Mouse (Mus musculus): ENCODE data around the gene Myo1d.

The Myo1d gene

DNA sequence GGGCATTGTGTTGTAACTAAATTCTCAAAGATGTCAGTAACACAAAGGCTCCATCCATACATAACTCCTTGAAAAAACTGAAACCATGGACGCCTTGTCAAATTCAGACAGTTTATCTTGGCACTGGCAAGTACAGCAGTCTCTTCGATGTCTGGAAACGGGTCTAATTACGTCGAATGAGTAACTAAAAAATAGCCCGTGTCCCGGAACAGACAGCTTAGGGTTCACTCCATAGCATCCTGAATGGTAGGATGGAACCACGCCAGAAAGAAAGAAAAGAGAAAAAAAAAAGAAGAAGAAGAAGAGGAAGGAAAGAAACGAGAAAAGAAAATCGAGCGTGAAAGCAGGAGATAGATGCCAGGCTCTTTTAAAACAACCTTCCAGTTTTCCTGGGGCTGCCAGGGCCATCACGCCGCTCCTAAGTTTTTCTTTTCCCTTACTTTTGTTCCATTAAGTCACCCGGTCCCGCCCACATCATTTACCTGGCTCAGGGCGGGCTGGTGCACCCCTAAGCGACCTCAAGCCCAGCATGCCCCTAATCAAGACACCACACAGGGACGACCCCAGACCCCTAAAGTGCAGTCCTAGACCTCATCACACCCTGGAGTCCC, 804 bp downstream of the Myo1d start:
- no peak for DNase-seq

GRCm38 (mm10) chr11:80778157-80778556, 1.7 kb downstream of the Myo1d start:
- no peak for DNase-seq

GRCm38 (mm10) chr11:80777708-80778107, 2.1 kb downstream of the Myo1d start:
- no peak for DNase-seq

- DNase-seq = no peak
These were observed 4.3 kb downstream of the Myo1d start for GRCm38 (mm10) chr11:80775535-80775934.

DNA sequence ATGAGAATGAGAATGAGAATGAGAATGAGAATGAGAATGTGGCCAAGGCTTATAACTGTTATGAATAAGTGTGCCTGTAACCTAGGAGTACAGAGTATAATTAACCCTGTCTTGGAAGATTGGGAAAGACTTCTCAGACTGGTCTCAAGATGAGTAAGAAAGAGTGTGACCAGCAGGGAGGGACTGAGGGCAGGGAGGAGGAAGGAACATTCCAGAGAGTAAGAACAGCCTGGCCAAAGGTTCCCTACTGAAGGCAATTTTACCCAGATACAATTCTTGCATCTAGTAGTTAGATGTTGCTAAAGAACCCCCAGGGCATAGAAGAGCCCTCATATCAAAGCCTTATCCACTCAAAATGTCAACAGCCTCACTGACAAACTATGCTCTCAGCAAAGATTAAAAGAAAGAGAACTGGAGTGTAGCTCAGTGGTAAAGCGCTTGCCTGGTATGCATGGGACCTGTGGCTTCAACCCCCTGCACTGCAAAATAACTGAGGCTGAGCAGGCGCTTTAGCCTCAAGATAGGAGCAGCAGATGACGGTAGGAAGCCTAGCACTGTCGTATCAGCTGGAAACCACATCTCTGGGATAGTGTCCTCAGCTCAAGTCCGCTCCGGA, 7.1 kb downstream of the Myo1d start:
- no peak for DNase-seq

GRCm38 (mm10) chr11:80771596-80772250, 8.1 kb downstream of the Myo1d start:
- DNase-seq = no peak

DNA sequence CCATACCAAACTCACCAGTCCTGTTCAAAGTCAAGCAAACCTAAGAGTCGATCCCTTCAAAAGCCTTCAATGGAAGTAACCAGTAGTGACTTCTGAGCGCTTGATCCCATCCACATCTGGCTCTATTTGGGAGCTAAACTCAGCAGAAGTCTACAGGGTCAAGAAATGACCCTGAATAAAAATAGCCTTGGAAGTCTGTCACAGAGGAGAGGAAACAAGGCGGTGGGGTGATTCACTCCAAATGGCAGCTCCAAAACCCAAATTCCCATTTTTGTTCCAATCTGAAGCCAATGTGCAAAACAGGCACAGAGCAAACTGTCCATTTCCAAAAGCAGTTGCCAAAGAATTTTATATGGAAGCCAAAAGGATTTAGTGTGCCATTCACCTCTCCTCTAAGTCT, 8.6 kb downstream of the Myo1d start:
- no peak for DNase-seq

GRCm38 (mm10) chr11:80767320-80767617, 12.6 kb downstream of the Myo1d start:
- no peak for DNase-seq

GRCm38 (mm10) chr11:80766472-80767319, 13.1 kb downstream of the Myo1d start:
- DNase-seq = no peak

DNA sequence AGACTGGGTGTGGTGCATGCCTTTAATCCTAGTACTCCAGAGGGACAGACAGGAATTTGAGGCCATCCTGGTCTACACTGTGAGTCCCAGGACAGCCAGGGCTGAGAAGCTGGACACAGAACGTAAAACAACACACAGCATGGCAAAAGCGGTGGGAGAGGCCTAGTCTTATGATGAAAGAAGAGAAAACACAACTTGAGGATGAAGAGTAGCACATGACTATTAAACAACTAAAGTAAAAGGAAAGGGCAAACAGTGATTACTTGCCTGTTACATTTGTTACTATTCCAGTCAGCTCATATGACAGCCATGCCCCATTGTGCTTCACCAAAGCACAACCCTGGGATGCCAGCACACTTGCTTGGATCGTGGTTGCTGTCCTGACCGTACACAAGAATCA, 13.8 kb downstream of the Myo1d start:
- no peak for DNase-seq

DNA sequence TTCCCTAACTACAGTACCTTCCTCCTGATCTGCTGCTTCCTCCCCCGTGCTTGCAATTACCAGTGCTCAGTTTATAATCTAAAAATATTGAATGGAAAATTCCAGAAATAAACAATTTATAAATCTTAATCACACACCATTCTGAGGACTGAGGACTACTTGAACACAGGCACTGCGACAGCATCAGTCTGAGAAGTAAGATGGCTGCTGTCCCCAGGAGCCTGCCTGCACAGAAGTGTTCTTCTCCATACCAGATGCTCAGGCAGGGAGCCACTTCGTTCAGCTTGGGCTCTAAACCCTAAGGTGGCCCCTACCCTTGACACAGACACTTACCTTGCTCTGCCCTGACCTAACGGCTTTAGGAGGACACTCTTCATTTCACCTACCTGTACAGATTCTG, 17.8 kb downstream of the Myo1d start:
- no peak for DNase-seq

- DNase-seq = no peak
These were observed 18.4 kb downstream of the Myo1d start for GRCm38 (mm10) chr11:80761285-80761974.

DNA sequence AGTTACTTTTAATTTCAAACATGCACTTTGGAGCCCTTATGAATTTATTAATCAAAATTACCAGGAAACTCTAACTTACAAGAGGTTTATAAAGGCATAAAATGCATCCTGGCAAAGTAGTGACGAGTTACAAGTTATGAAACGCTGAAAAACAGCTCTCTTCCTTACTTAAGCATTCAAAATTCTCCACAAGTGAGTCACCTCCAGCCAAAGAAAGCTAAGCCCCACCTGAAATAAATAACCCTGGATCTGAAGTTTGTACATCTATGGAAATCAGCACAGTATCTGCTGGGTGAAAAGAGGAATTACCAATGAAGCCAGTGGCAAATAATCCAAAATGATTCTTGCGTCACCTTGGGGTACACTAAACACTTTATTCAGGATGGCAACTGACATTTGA, 20.8 kb downstream of the Myo1d start:
- no peak for DNase-seq

DNA sequence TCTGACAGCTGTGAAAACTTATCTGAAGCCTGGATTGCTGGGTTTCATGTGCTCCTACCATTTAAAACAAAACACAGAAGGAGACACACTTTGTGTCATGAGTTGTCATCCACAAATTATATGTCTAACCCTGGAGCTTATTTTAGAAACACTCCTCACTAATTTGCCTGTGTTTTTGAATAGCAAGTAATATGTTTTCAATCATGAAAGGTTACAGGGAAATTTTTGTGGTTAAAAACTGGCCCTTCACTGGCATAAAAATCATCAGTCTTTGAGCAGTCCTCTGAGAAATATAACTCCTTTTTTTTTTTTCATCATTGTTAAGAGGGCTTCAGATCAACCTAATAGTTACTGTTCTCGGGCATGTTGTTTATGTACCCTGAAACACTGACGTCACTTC, 25.6 kb downstream of the Myo1d start:
- DNase-seq = no peak

DNA sequence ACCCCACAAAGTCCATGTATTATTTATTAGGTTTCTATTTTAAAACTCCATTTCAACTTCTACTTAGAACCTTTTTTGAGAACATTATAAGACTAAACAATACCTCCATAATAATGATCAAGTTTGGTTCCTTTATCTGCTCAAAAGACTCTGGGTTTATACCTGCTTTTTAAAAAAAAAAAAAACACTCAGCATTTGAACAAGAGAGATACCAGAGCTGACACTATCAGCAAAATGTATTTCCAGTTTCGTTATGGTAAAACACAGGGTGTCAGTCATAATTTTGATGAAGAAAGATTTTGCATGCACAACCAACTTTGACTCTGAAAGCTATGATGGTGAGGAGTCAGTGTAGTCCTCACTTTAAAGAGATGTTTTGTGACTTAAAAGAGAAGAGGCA, 28.7 kb downstream of the Myo1d start:
- DNase-seq = no peak

GRCm38 (mm10) chr11:80749187-80749586, 30.6 kb downstream of the Myo1d start:
- no peak for DNase-seq

DNA sequence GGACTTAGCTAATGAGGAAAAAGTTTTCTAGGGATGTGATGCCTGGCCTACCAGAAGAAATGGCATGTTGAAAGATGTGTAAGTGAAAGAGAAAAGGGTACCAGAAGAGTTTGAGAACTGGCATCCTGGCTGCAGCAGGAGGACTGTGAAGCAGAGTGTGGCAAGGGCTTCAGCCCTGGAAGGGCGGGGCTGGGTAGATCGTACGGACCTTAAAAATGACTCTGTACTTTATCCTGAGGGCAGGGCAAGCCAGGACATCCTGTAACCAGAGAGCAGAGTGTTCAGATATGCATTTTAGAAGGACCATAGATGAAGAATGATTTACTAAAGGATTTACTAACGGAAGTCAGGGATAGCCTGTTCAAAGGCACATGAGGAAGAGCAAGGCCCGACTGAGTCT, 34.4 kb downstream of the Myo1d start:
- DNase-seq = no peak

DNA sequence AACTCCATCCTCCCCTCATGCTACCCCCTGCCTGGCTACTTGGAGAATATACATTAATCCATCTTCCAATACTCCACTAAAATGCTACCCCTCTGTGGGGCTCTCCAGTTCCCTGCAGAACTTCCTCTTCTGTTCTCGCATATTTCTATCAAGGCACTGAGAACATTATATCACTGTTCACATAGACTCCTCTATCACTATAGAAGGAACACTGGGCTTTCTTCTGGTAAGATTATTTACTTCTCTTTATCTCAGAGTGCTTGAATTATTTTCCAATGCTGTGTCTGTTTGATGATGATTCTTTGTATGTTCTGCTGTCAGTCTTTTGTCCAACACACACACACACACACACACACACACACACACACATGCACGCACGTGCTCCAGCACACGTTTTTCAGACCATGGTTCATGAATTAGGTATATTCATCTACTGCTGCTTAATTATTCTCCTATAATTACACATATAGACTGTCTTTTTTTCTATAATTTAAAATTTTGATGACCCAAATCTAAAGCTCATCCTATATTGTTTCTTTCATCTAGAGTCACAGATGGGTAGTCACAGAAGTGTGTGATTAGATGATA, 35.9 kb downstream of the Myo1d start:
- no peak for DNase-seq

DNA sequence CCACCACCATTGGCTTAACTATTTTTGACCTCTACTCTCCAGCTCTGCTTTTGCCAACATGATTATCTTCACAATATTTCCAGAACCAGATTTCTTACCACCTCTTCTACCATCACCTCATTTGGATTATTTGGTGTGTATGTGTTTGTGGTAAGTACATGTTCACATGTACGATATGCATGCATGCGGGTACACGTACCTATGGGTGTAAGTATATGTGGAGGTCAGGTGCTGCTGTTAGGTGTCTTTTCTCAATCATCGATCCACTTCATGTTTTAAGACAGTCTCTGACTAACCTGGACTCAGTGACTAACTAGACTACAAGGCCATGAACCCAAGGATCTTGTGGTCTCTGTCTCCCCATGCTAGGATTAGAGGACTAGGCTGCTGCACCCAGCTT, 37.4 kb downstream of the Myo1d start:
- no peak for DNase-seq

GRCm38 (mm10) chr11:80734771-80735170, 45.1 kb downstream of the Myo1d start:
- no peak for DNase-seq

- DNase-seq = no peak
These were observed 55.1 kb downstream of the Myo1d start for GRCm38 (mm10) chr11:80724701-80725100.

DNA sequence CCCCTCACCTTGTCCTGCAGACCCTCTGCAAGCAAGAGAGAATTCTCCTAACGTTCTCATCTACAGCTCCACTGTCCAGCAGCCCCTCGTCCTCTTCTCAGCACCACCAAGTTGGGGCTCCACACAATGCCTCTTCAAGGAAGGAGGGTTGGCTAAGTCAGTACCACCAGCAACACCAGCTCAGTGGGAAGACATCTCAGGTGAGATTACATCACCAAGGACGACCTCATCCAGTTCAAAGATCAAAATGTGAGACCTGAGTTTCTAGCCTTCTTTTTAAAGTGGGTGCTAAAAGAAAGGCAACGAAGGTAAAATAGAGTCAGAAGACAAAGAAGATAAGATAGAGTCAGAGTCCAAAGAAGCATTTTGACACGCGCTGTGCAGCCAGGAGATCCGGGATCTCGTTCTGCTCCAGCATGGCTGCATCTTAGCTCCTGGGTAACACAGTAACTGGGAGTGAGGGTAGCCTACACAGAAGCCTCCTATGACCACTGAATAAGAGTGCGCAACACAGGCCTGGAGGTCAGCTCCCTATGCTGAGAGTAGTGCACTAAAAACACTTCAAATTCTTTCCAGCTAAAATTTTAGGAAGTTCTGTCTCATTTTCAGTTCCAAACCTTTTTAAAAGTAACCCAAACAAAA, 56.3 kb downstream of the Myo1d start:
- DNase-seq = no peak
